Mouse (Mus musculus) lung, embryonic 14.5 days (tissue): ENCODE results near the gene 2310046K23Rik. TPM values are rescaled to one million over a fixed set of nuclear protein-coding genes. Genes with fewer than 3 reads are reported as not detected.

Experiments used
- ATAC-seq: fragments of 200-750 bp; cut with Nextera tagmentation; 2 replicates; pipeline ENCODE4 v1.8.0; 2017; ENCODE audit warnings: mild to moderate bottlenecking, moderate TSS enrichment, moderate library complexity; ENCODE audit not compliant: insufficient read depth
- DNase-seq: peaks from one replicate; pipeline ENCODE4 v3.0.0-alpha.2; 2015
- H3K27ac ChIP-seq: fragments of 300-500 bp; sonication (generic); 2 replicates; pipeline ENCODE4 v1.5.1; 2014; ENCODE audit warnings: low read depth, mild to moderate bottlenecking, moderate library complexity
- H3K27me3 ChIP-seq: fragments of 300-500 bp; sonication (generic); 2 replicates; pipeline ENCODE4 v1.6.1; 2014; ENCODE audit warnings: low read length, control low read depth; ENCODE audit not compliant: insufficient read depth
- H3K36me3 ChIP-seq: fragments of 300-500 bp; sonication (generic); 2 replicates; pipeline ENCODE4 v1.6.1; 2014; ENCODE audit warnings: control low read depth; ENCODE audit not compliant: insufficient read depth
- H3K4me1 ChIP-seq: fragments of 300-500 bp; sonication (generic); 2 replicates; pipeline ENCODE4 v1.6.1; 2014; ENCODE audit warnings: antibody characterized with exemption, control low read depth; ENCODE audit not compliant: insufficient read depth
- H3K4me2 ChIP-seq: fragments of 300-500 bp; sonication (generic); 2 replicates; pipeline ENCODE4 v1.6.1; 2014; ENCODE audit warnings: mild to moderate bottlenecking
- H3K4me3 ChIP-seq: fragments of 300-500 bp; sonication (generic); 2 replicates; pipeline ENCODE4 v1.5.1; 2014; ENCODE audit warnings: low read depth, low read length
- H3K9ac ChIP-seq: fragments of 300-500 bp; sonication (generic); 2 replicates; pipeline ENCODE4 v1.6.1; 2014
- H3K9me3 ChIP-seq: fragments of 300-500 bp; sonication (generic); 2 replicates; pipeline ENCODE4 v1.6.1; 2016; ENCODE audit warnings: low read depth, low read length, control low read depth
- CTCF ChIP-seq: IDR thresholded peaks from 2 replicates; pipeline ENCODE4 v1.5.1; 2016; ENCODE audit warnings: antibody characterized with exemption, low read depth
- WGBS: fragments of 180-500 bp; shearing (Covaris S2); extraction: QIAGEN DNeasy Blood & Tissue Kit; methylation state at CpG from one replicate; pipeline ENCODE4 v1.1.7; 2014; 5-methylcytosine and 5-hydroxymethylcytosine counted together
- polyA plus RNA-seq: library from polyadenylated mRNA; unstranded; fragments of >200 nt; fragmentation: Nextera tagmentation; extraction: Ambion mirVana; gene quantifications from 2 replicates; pipeline ENCODE4 v1.2.1, GENCODE M21; 2014

2310046K23Rik gene
- polyA plus RNA-seq, result not detected in 2 replicates

GRCm38 (mm10) chr3:92534411-92534810 is at the start of gene 2310046K23Rik:
Gene 2310046K23Rik (minus strand): TSS chr3:92534511.
- 81% methylated on average over 3 of the region's 3 CpGs for WGBS
- DNase-seq (no peak), ATAC-seq (no peak)
- Histone ChIP-seq H3K4me1 (no peaks in the 10 kb centered on the region), H3K27me3 (no peaks in the 10 kb centered on the region), H3K4me2 (no peak within 1 kb of the TSS), H3K9ac (no peak within 1 kb of the TSS), H3K9me3 (no peaks in the 10 kb centered on the region), H3K27ac (no peak within 1 kb of the TSS), H3K36me3 (no peaks in the 10 kb centered on the region), H3K4me3 (no peak within 1 kb of the TSS)
- TF ChIP-seq CTCF, result no peak

DNA sequence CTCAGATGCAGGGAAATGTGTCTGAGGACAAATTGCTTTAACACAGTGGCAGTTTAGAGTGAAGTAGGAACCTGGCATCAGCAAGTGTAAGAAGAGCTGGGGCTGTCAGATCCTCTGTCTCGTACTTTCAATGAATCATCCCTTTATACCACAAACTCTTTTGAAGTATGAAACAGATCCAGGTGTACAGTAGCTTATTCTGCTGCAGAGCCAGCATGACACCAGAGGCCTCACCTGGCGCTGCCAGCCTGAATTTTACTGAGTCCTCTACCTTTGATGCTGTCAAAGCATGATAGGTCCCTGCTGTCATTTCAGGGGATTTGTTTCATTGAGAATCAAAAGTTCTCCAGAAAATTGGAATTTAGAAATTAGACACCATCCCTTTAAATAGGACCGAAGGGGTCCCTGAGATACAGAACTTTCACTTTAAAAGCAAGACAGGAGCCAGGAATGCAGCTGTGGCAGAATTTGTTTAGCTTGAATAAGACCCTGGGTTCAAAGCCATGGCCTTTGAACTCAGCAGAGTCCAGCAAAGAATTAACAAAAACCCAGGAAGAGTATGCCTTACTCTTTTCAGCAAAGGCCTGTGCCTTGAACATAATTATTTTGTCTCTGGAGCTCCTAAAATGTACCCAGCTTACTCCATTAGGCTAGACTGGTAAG is 49.0 kb upstream of the 2310046K23Rik start:
- DNase-seq (no peak), ATAC-seq (no peak)
- H3K27me3 ChIP-seq, result no peaks in the 10 kb centered on the region
- 45% methylated on average over 3 of the region's 3 CpGs for WGBS
- no peak overlapping the region for H3K4me2 ChIP-seq
- no peaks in the 10 kb centered on the region for H3K4me1 ChIP-seq
- H3K27ac ChIP-seq, result no peak overlapping the region
- no peak overlapping the region for H3K9ac ChIP-seq
- no peaks in the 10 kb centered on the region for H3K9me3 ChIP-seq
- H3K36me3 ChIP-seq, result no peaks in the 10 kb centered on the region
- no peak overlapping the region for H3K4me3 ChIP-seq
- no peak for TF ChIP-seq CTCF

DNA sequence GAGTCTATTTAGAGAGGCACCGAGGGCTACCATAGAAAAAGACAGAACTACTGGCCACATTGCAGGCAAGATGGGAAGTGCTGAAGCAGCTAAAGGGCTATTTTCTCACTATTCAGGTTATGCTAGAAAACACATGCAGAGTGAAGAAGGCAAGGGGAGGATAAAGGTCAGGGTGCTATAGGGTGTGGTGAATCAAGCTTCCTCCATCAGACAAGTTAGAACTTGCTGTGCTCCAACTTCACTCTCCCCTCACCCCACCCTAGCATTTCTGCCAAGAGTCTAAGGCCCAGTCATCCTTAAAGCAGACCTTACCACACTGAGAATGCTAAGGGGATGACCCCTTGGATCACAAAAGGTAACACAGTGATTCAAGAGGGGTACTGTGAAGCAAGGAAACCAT is 45.2 kb upstream of the 2310046K23Rik start:
- H3K9ac ChIP-seq, result no peak overlapping the region
- H3K4me1 ChIP-seq, result no peaks in the 10 kb centered on the region
- H3K27ac ChIP-seq, result no peak overlapping the region
- no peaks in the 10 kb centered on the region for H3K36me3 ChIP-seq
- TF ChIP-seq CTCF, result no peak
- H3K27me3 ChIP-seq, result no peaks in the 10 kb centered on the region
- H3K4me2 ChIP-seq, result no peak overlapping the region
- 52% methylated on average over 1 of the region's 1 CpGs for WGBS
- DNase-seq, result no peak
- H3K9me3 ChIP-seq, result no peaks in the 10 kb centered on the region
- ATAC-seq, result no peak
- H3K4me3 ChIP-seq, result no peak overlapping the region

DNA sequence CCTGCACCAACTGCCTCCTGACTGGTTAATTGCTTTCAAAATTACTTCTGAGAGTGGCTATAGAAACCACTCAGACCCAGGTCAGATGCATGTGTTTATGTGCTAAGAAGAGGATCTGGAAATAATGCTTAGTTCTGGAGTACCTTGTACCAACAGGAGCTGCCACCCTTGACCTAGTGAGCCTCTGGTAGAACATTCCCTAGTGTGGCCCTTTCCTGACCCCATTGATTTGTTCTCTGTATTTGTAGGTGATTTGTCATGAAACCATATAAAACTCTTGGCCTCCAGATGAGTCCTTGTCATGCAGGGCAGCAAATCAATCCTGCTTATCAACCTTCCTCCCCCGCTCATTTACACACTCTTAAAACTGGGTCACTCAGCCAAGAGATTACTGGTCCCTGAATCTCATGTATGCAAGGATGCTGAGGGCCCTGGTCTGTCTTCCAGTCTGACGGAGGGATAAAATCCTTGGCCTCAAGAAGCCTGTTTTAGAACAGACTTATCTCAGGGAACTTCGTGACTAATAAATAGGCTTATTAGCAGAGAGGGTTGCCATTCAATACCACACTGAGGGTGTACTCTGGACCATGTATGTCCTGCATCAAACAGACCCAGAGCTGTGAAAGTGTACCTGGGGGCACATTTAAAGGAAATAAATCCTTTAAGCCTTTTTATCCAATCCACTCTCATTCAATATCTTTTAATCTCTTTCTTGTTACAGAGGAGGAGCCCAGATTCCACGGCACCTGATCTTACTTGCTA is 44.5 kb upstream of the 2310046K23Rik start:
- Histone ChIP-seq H3K9ac (no peak overlapping the region), H3K4me3 (no peak overlapping the region), H3K4me2 (no peak overlapping the region), H3K9me3 (no peaks in the 10 kb centered on the region), H3K27ac (no peak overlapping the region), H3K27me3 (no peaks in the 10 kb centered on the region), H3K36me3 (no peaks in the 10 kb centered on the region), H3K4me1 (no peaks in the 10 kb centered on the region)
- WGBS, result 54% methylated on average over 4 of the region's 4 CpGs
- no peak for DNase-seq
- ATAC-seq, result no peak
- no peak for TF ChIP-seq CTCF

GRCm38 (mm10) chr3:92573449-92574041 is 39.2 kb upstream of the 2310046K23Rik start, which contains the start of gene Ivl:
Gene Ivl (minus strand): TSS chr3:92573735.
- no peak within 1 kb of the TSS for H3K9ac ChIP-seq
- ATAC-seq, result no peak
- WGBS, result 58% methylated on average over 1 of the region's 1 CpGs

DNA sequence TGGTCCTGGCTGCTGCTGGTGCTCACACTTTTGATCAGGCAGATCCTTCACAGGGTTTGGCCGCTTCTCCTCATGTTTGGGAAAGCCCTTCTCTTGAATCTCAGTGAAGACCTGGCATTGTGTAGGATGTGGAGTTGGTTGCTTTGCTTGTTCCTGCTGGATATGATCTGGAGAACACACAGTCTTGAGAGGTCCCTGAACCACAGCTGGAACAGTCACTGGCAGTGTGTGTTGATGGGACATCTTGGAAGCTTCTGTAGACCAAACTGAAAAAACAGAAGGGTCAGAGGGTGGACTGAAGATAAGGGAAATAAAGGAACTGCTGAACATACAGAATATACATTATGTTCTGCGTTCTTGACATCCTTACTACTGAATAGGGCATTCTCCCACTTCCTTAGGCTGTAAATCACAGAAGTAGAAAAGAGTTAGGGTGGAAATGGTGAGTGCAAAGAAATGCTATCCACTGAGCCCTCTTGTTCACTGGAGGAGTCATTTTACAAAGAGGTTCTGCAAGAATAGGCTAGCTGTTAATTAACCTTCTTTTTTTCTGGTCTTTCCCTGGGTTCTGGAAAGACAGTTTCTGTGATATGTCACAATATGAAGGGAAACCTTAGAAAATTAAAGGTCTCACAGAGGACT is 38.3 kb upstream of the 2310046K23Rik start:
- no peak overlapping the region for H3K27ac ChIP-seq
- no peak overlapping the region for H3K4me2 ChIP-seq
- no peaks in the 10 kb centered on the region for H3K27me3 ChIP-seq
- H3K9ac ChIP-seq, result no peak overlapping the region
- no peaks in the 10 kb centered on the region for H3K9me3 ChIP-seq
- ATAC-seq, result no peak
- no peak overlapping the region for H3K4me3 ChIP-seq
- 42% methylated on average over 2 of the region's 2 CpGs for WGBS
- no peaks in the 10 kb centered on the region for H3K36me3 ChIP-seq
- DNase-seq, result no peak
- no peak for TF ChIP-seq CTCF
- no peaks in the 10 kb centered on the region for H3K4me1 ChIP-seq

More at GRCm38 (mm10) chr3:92573449-92574041, 39.2 kb upstream of the 2310046K23Rik start, which contains the start of gene Ivl:
- no peak for TF ChIP-seq CTCF
- no peaks in the 10 kb centered on the region for H3K4me1 ChIP-seq
- no peaks in the 10 kb centered on the region for H3K9me3 ChIP-seq
- no peaks in the 10 kb centered on the region for H3K36me3 ChIP-seq
- H3K27ac ChIP-seq, result no peak within 1 kb of the TSS
- H3K27me3 ChIP-seq, result no peaks in the 10 kb centered on the region
- no peak within 1 kb of the TSS for H3K4me2 ChIP-seq
- no peak within 1 kb of the TSS for H3K4me3 ChIP-seq
- DNase-seq, result no peak
